In the genomic region with DNA sequence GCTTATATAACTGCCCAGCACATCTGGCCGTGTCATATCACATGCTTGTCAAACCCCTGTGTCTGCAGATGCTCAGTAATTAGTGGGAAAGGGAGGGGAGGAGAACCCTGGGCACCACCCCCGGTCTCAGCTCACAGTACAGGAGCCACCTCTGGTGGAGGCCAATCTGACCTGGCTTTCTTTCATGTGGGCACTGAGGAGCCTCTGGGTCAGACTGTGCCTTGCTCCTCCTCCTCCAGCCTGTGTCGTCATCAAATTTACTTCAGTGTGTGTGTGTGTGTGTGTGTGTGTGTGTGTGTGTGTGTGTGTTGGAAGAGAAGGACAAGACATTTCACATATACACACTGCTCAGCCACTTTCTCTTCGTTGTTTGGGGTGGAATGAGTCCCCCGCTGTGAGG, we compare ENCODE assay signal across 27 mouse cellular contexts. TPM values are rescaled to one million over a fixed set of nuclear protein-coding genes. Genes with fewer than 3 reads are reported as not detected.
A peak's percentile ranks its signal among the peaks of the same experiment; 100 is the strongest.
DNase-seq lines count a peak whose midpoint lies in the region; ATAC-seq and TF ChIP-seq lines count a peak whose summit lies in the region.
"Had no signal": no experiment of that assay in that cellular context is flagged by ENCODE, and none has a peak within 500 bp of the region (broad histone marks: within the 10 kb centered on the region; RNA-seq: fewer than 3 reads in every experiment).

No protein-coding gene starts in this region.

- H3K27ac ChIP-seq in heart, postnatal 0 days (ENCODE audit: low read depth) = no peak overlapping the region
- H3K27ac ChIP-seq in midbrain, embryonic 10.5 days (replicated peaks) = 0 out of 2 replicates have a peak overlapping the region, but pooled peaks have one; percentile 33
- H3K27ac ChIP-seq in midbrain, postnatal 0 days (ENCODE audit: low read depth, low read length) = no peak overlapping the region
- H3K27ac ChIP-seq in embryonic facial prominence, embryonic 10.5 days (replicated peaks) = no peak overlapping the region
- H3K27ac ChIP-seq: embryonic facial prominence, embryonic 12.5 days; heart, embryonic 15.5 days; hindbrain, embryonic 12.5 days; liver, embryonic 14.5 days had no signal

- no peaks in the 10 kb centered on the region for H3K4me1 ChIP-seq in heart, postnatal 0 days (ENCODE audit: control insufficient read depth, insufficient read depth)
- peaks cover 14% of the 10 kb centered on the region for H3K4me1 ChIP-seq in midbrain, embryonic 10.5 days
- no peaks in the 10 kb centered on the region for H3K4me1 ChIP-seq in midbrain, postnatal 0 days (ENCODE audit: insufficient read depth, low read length)
- peaks cover 12% of the 10 kb centered on the region for H3K4me1 ChIP-seq in embryonic facial prominence, embryonic 10.5 days
- H3K4me1 ChIP-seq: heart, embryonic 15.5 days; megakaryocyte, embryonic 14.5 days had no signal

- H3K9me3 ChIP-seq in heart, postnatal 0 days (replicated peaks; ENCODE audit: control insufficient read depth, low read length) = no peaks in the 10 kb centered on the region
- H3K9me3 ChIP-seq in midbrain, embryonic 10.5 days (replicated peaks) = peaks cover 5% of the 10 kb centered on the region; the same call in 1 of the 2 replicates
- no peaks in the 10 kb centered on the region for H3K9me3 ChIP-seq in midbrain, postnatal 0 days (ENCODE audit: low read length)
- peaks cover under 1% of the 10 kb centered on the region; the same call in 1 of the 2 replicates for H3K9me3 ChIP-seq in embryonic facial prominence, embryonic 10.5 days
- H3K9me3 ChIP-seq: hindbrain, embryonic 12.5 days had no signal

- H3K4me2 ChIP-seq in heart, postnatal 0 days (ENCODE audit: low read depth, low read length) = no peak overlapping the region
- H3K4me2 ChIP-seq in midbrain, postnatal 0 days (ENCODE audit: low read depth, low read length, poor library complexity, severe bottlenecking) = no peak overlapping the region
- H3K4me2 ChIP-seq: embryonic facial prominence, embryonic 12.5 days; heart, embryonic 15.5 days; hindbrain, embryonic 12.5 days had no signal

- DNase-seq in heart, postnatal 0 days (ENCODE audit: low spot score) = no peak
- DNase-seq in heart, adult 9 months (ENCODE audit: low spot score in 2 of 2) = no peak
- peak; percentile 22 to 46 for DNase-seq in kidney, postnatal 4 days
- no peak for DNase-seq in kidney, postnatal 36 days
- DNase-seq in midbrain, embryonic 10.5 days (ENCODE audit: low spot score) = no peak
- DNase-seq in midbrain, postnatal 0 days (ENCODE audit: low spot score) = no peak
- DNase-seq in embryonic facial prominence, embryonic 10.5 days (ENCODE audit: low spot score) = peak; percentile 22
- no peak for DNase-seq in right cerebral cortex, adult 18-20 months
- DNase-seq: adrenal gland, adult 8-10 months; cerebellum, adult 11-12 months; cerebellum, postnatal 25 days; heart, adult 18-20 months; kidney, adult 2 months; thymus, postnatal 14 days had no signal

- no peak overlapping the region for H3K9ac ChIP-seq in heart, postnatal 0 days (replicated peaks; ENCODE audit: low read depth, low read length)
- H3K9ac ChIP-seq in midbrain, postnatal 0 days (replicated peaks; ENCODE audit: low read length, poor library complexity, severe bottlenecking) = no peak overlapping the region
- H3K9ac ChIP-seq: embryonic facial prominence, embryonic 12.5 days; heart, embryonic 15.5 days; hindbrain, embryonic 12.5 days; liver, embryonic 14.5 days had no signal

- H3K36me3 ChIP-seq in heart, postnatal 0 days (replicated peaks; ENCODE audit: control insufficient read depth, insufficient read depth, low read length) = no peaks in the 10 kb centered on the region
- H3K36me3 ChIP-seq in midbrain, embryonic 10.5 days = no peaks in the 10 kb centered on the region
- no peaks in the 10 kb centered on the region for H3K36me3 ChIP-seq in midbrain, postnatal 0 days (ENCODE audit: insufficient read depth, low read length)
- no peaks in the 10 kb centered on the region for H3K36me3 ChIP-seq in embryonic facial prominence, embryonic 10.5 days (replicated peaks)
- H3K36me3 ChIP-seq: embryonic facial prominence, embryonic 12.5 days; heart, embryonic 15.5 days; hindbrain, embryonic 12.5 days had no signal

- TF ChIP-seq EP300 in heart, postnatal 0 days (IDR thresholded peaks at IDR 0.05; ENCODE audit: low read depth) = no peak

- WGBS in heart, postnatal 0 days = 36% methylated on average over 5 of the region's 5 CpGs
- WGBS in midbrain, embryonic 10.5 days = 69% methylated on average over 5 of the region's 5 CpGs
- 48% methylated on average over 5 of the region's 5 CpGs for WGBS in midbrain, postnatal 0 days
- WGBS in embryonic facial prominence, embryonic 10.5 days = 46% methylated on average over 5 of the region's 5 CpGs

- no peak overlapping the region for H3K4me3 ChIP-seq in heart, postnatal 0 days (ENCODE audit: low read depth, low read length)
- H3K4me3 ChIP-seq in midbrain, embryonic 10.5 days = no peak overlapping the region
- no peak overlapping the region for H3K4me3 ChIP-seq in midbrain, postnatal 0 days (ENCODE audit: low read depth, low read length)
- H3K4me3 ChIP-seq in embryonic facial prominence, embryonic 10.5 days = no peak overlapping the region
- H3K4me3 ChIP-seq: embryonic facial prominence, embryonic 12.5 days; heart, embryonic 15.5 days; hindbrain, embryonic 12.5 days; megakaryocyte, embryonic 14.5 days had no signal

- TF ChIP-seq CTCF in heart, postnatal 0 days (IDR thresholded peaks at IDR 0.05; ENCODE audit: low read depth) = no peak
- no peak for TF ChIP-seq CTCF in midbrain, postnatal 0 days (IDR thresholded peaks at IDR 0.05)

- peaks cover 4% of the 10 kb centered on the region; the same call in 1 of the 2 replicates for H3K27me3 ChIP-seq in heart, postnatal 0 days (ENCODE audit: control insufficient read depth, insufficient read depth, low read length)
- peaks cover 33% of the 10 kb centered on the region for H3K27me3 ChIP-seq in midbrain, embryonic 10.5 days (ENCODE audit: low read depth, poor library complexity, severe bottlenecking)
- no peaks in the 10 kb centered on the region for H3K27me3 ChIP-seq in midbrain, postnatal 0 days (ENCODE audit: insufficient read depth, low read length)
- peaks cover 28% of the 10 kb centered on the region for H3K27me3 ChIP-seq in embryonic facial prominence, embryonic 10.5 days (replicated peaks; ENCODE audit: low read depth, poor library complexity, severe bottlenecking)

- ATAC-seq in heart, postnatal 0 days (ENCODE audit: insufficient read depth, low read depth) = 0 out of 2 replicates have a peak, but pooled peaks have one; percentile 4
- ATAC-seq in midbrain, postnatal 0 days (ENCODE audit: low FRiP score) = no peak

RNA-seq across cellular contexts. Expression of gene Kiss1, which starts 1.7 kb away (rescaled TPM):
- not detected in 2 replicates for total RNA-seq in heart, postnatal 0 days (2014; rRNA removed; ENCODE audit: low replicate concordance)
- polyA plus RNA-seq in heart, postnatal 0 days (2015; fragmentation: Nextera tagmentation; extraction: Ambion mirVana) = not detected in 2 replicates
- polyA plus RNA-seq in midbrain, embryonic 10.5 days (2016; fragmentation: Nextera tagmentation; extraction: Ambion mirVana) = not detected in 2 replicates
- total RNA-seq in midbrain, postnatal 0 days (2014; rRNA removed) = not detected in 2 replicates
- 0.47 and 2.6 TPM in 2 replicates for polyA plus RNA-seq in midbrain, postnatal 0 days (2015; fragmentation: Nextera tagmentation; extraction: Ambion mirVana)
- polyA plus RNA-seq in embryonic facial prominence, embryonic 10.5 days (2016; fragmentation: Nextera tagmentation; extraction: Ambion mirVana) = not detected in 2 replicates
- total RNA-seq: adrenal gland, adult 8-10 months; CH12.LX; gastrocnemius, adult 8-10 months; heart, adult 18-20 months; layer of hippocampus, adult 8-10 months; left cerebral cortex, adult 18-20 months; neutrophil, adult 5-6 weeks had no signal
- polyA plus RNA-seq: brain, embryonic 14.5 days; embryonic facial prominence, embryonic 12.5 days; heart, embryonic 15.5 days; hindbrain, embryonic 12.5 days; kidney, adult 2 months; limb, embryonic 11.5 days; liver, embryonic 14.5 days; spleen, adult 2 months had no signal

RNA-seq across cellular contexts. Expression of gene Golt1a, which starts 13.7 kb away (rescaled TPM):
- total RNA-seq in heart, postnatal 0 days (2014; rRNA removed; ENCODE audit: low replicate concordance) = not detected in 2 replicates
- polyA plus RNA-seq in heart, postnatal 0 days (2015; fragmentation: Nextera tagmentation; extraction: Ambion mirVana) = not detected in 2 replicates
- polyA plus RNA-seq in midbrain, embryonic 10.5 days (2016; fragmentation: Nextera tagmentation; extraction: Ambion mirVana) = not detected in 2 replicates
- not detected in 2 replicates for total RNA-seq in midbrain, postnatal 0 days (2014; rRNA removed)
- polyA plus RNA-seq in midbrain, postnatal 0 days (2015; fragmentation: Nextera tagmentation; extraction: Ambion mirVana) = not detected in 2 replicates
- not detected in 2 replicates for polyA plus RNA-seq in embryonic facial prominence, embryonic 10.5 days (2016; fragmentation: Nextera tagmentation; extraction: Ambion mirVana)
- total RNA-seq: CH12.LX; gastrocnemius, adult 8-10 months; heart, adult 18-20 months; layer of hippocampus, adult 8-10 months; neutrophil, adult 5-6 weeks had no signal
- polyA plus RNA-seq: brain, embryonic 14.5 days; embryonic facial prominence, embryonic 12.5 days; heart, embryonic 15.5 days; hindbrain, embryonic 12.5 days; limb, embryonic 11.5 days; spleen, adult 2 months had no signal

RNA-seq across cellular contexts. Expression of gene Ren1, which starts 27.0 kb away (rescaled TPM):
- not detected in 2 replicates for total RNA-seq in heart, postnatal 0 days (2014; rRNA removed; ENCODE audit: low replicate concordance)
- polyA plus RNA-seq in heart, postnatal 0 days (2015; fragmentation: Nextera tagmentation; extraction: Ambion mirVana) = 0.07 and 0.52 TPM in 2 replicates
- polyA plus RNA-seq in midbrain, embryonic 10.5 days (2016; fragmentation: Nextera tagmentation; extraction: Ambion mirVana) = not detected in 2 replicates
- 0.14 TPM in 1 of 2 replicates, not detected in the other for total RNA-seq in midbrain, postnatal 0 days (2014; rRNA removed)
- 0.23 TPM in 1 of 2 replicates, not detected in the other for polyA plus RNA-seq in midbrain, postnatal 0 days (2015; fragmentation: Nextera tagmentation; extraction: Ambion mirVana)
- 0.13 TPM in 1 of 2 replicates, not detected in the other for polyA plus RNA-seq in embryonic facial prominence, embryonic 10.5 days (2016; fragmentation: Nextera tagmentation; extraction: Ambion mirVana)
- total RNA-seq: gastrocnemius, adult 8-10 months; heart, adult 18-20 months; layer of hippocampus, adult 8-10 months; left cerebral cortex, adult 18-20 months; neutrophil, adult 5-6 weeks had no signal
- polyA plus RNA-seq: limb, embryonic 11.5 days; spleen, adult 2 months had no signal

RNA-seq across cellular contexts. Expression of gene Etnk2, which starts 40.0 kb away (rescaled TPM):
- 0.31 and 1.3 TPM in 2 replicates for total RNA-seq in heart, postnatal 0 days (2014; rRNA removed; ENCODE audit: low replicate concordance)
- polyA plus RNA-seq in heart, postnatal 0 days (2015; fragmentation: Nextera tagmentation; extraction: Ambion mirVana) = 0.41 and 0.97 TPM in 2 replicates
- polyA plus RNA-seq in midbrain, embryonic 10.5 days (2016; fragmentation: Nextera tagmentation; extraction: Ambion mirVana) = 3.4 and 3.9 TPM in 2 replicates
- 49.8 and 52.0 TPM in 2 replicates for total RNA-seq in midbrain, postnatal 0 days (2014; rRNA removed)
- 34.5 and 37.2 TPM in 2 replicates for polyA plus RNA-seq in midbrain, postnatal 0 days (2015; fragmentation: Nextera tagmentation; extraction: Ambion mirVana)
- polyA plus RNA-seq in embryonic facial prominence, embryonic 10.5 days (2016; fragmentation: Nextera tagmentation; extraction: Ambion mirVana) = 2.6 and 3.3 TPM in 2 replicates
- total RNA-seq: neutrophil, adult 5-6 weeks had no signal

Comparison
In these comparisons a context has a peak if more than half of its experiments do, and no peak if none do; other contexts are left out.
1. DNase-seq: peak in kidney, postnatal 4 days (2 of 2) and embryonic facial prominence, embryonic 10.5 days (single experiment); none in heart, postnatal 0 days (single experiment), heart, adult 9 months (0 of 2), kidney, postnatal 36 days (0 of 2), midbrain, embryonic 10.5 days (single experiment), midbrain, postnatal 0 days (single experiment) and right cerebral cortex, adult 18-20 months (single experiment).